Mouse (Mus musculus): ENCODE measurements around the gene Hdac7. TPM values are rescaled to one million over a fixed set of nuclear protein-coding genes. Genes with fewer than 3 reads are reported as not detected.

The Hdac7 gene
- polyA plus RNA-seq, 1 experiment from 2014 or later = 27.8 TPM

DNA sequence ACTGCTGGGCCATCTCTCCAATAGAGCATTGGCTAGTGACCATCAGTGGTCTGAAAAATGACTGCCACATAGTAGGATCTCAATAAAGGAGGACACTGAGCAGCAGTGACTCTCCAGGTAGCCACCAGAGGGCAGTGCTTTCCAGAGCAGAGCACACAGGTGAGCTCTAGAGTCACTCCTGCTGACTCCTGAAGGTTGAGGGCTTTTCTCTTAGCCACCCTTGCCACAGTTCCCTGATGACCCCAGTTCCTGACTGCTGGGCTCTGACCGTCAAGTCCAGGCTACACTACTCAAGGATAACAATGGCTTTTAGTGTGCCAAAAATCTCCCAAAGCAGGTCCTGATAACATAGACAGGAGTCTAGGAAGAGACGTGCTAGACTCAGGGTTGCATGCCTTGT is 92.6 kb downstream of the Hdac7 start:
- Histone ChIP-seq H3K27ac (ENCODE audit: poor library complexity, severe bottlenecking) (no peak overlapping the region), H3K9ac (no peak overlapping the region), H3K9me3 (replicated peaks) (no peaks in the 10 kb centered on the region), H3K4me1 (replicated peaks) (peaks cover 77% of the 10 kb centered on the region), H3K4me2 (no peak overlapping the region), H3K4me3 (no peak overlapping the region), H3K36me3 (peaks cover 38% of the 10 kb centered on the region), H3K27me3 (replicated peaks) (no peaks in the 10 kb centered on the region; the same call in 1 of the 2 replicates)
- 36% methylated on average over 2 of the region's 2 CpGs for WGBS
- ATAC-seq (ENCODE audit: insufficient number of reproducible peaks, low FRiP score) = no peak

DNA sequence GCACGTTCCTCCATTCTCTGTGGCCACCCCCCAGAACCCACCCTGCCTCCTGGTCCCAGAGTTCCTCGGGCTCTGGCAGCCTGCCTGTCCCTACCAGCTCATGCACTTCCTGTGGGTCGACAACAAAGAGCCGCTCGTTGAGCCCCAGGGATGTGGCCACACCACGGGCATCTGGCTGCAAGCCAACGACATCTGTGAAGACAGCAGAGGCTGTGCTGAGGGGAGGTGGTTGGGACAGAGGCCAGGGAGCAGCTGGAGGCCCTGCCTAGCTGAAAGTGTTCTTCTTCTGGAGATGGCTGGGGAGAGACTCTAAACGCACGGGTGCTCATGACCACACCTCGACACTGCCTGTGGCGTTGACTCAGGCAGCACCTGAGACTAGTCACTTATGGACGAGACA is 93.6 kb downstream of the Hdac7 start:
- 13% methylated on average over 12 of the region's 12 CpGs for WGBS
- Histone ChIP-seq H3K36me3 (peaks cover 36% of the 10 kb centered on the region), H3K9me3 (replicated peaks) (no peaks in the 10 kb centered on the region), H3K9ac (peak overlapping the region; percentile 23), H3K4me3 (no peak overlapping the region), H3K27ac (ENCODE audit: poor library complexity, severe bottlenecking) (peak overlapping the region; percentile 77), H3K27me3 (replicated peaks) (no peaks in the 10 kb centered on the region), H3K4me1 (replicated peaks) (peaks cover 74% of the 10 kb centered on the region), H3K4me2 (peak overlapping the region; percentile 25; the same call in 1 of the 2 replicates)
- peak; percentile 78 for ATAC-seq (ENCODE audit: insufficient number of reproducible peaks, low FRiP score)

DNA sequence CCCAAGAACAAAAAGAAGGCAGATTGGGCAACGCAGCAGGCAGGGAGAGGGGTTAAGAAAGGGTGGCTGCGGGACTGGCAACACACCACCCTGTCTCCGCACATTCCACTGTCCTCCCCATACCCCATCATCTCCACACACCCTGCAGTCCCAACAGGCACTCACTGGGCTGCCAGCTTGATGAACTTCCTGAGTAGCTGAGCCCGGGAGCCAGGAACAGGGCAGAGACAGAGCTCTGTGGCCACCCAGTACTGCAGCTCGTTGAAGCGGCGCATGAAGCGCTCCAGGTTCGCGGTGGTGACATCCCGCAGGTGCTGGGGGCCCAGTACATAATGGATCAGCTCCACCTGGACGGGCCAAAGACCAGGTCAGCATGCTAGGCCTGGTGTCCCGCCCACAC is 94.5 kb downstream of the Hdac7 start:
- H3K27me3 ChIP-seq (replicated peaks) = no peaks in the 10 kb centered on the region
- H3K9me3 ChIP-seq (replicated peaks) = no peaks in the 10 kb centered on the region
- peak overlapping the region; percentile 77 for H3K27ac ChIP-seq (ENCODE audit: poor library complexity, severe bottlenecking)
- 0 out of 2 replicates have a peak overlapping the region, but pooled peaks have one; percentile 23 for H3K9ac ChIP-seq
- WGBS = 83% methylated on average over 13 of the region's 13 CpGs
- H3K36me3 ChIP-seq = peaks cover 42% of the 10 kb centered on the region
- no peak overlapping the region for H3K4me3 ChIP-seq
- no peak overlapping the region; the same call in 1 of the 2 replicates for H3K4me2 ChIP-seq
- peaks cover 74% of the 10 kb centered on the region for H3K4me1 ChIP-seq (replicated peaks)
- ATAC-seq (ENCODE audit: insufficient number of reproducible peaks, low FRiP score) = no peak

DNA sequence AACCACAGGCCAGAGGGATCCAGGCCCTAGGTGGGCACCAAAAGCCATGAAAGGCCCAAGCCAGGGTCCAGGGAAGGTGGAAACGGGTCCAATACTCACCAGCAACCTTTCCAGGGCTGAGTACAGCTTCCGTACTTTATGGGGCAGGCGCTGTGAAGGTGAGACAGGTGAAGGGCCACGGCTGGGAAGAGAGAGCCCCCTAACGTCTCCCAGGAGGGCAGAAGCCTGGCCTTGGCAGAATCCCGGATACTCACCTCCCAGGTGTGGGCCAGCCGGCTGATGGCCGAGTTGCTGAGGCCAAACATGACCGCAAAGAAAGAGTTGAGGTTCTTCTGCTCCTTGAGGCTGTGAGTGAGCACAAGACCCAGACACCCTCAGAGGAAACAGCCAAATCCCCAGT is 94.9 kb downstream of the Hdac7 start:
- 92% methylated on average over 9 of the region's 9 CpGs for WGBS
- ATAC-seq (ENCODE audit: insufficient number of reproducible peaks, low FRiP score) = no peak
- no peaks in the 10 kb centered on the region for H3K9me3 ChIP-seq (replicated peaks)
- H3K4me2 ChIP-seq = no peak overlapping the region
- peaks cover 73% of the 10 kb centered on the region for H3K4me1 ChIP-seq (replicated peaks)
- no peaks in the 10 kb centered on the region for H3K27me3 ChIP-seq (replicated peaks)
- no peak overlapping the region for H3K27ac ChIP-seq (ENCODE audit: poor library complexity, severe bottlenecking)
- no peak overlapping the region for H3K4me3 ChIP-seq
- H3K36me3 ChIP-seq = peaks cover 42% of the 10 kb centered on the region
- H3K9ac ChIP-seq = no peak overlapping the region

DNA sequence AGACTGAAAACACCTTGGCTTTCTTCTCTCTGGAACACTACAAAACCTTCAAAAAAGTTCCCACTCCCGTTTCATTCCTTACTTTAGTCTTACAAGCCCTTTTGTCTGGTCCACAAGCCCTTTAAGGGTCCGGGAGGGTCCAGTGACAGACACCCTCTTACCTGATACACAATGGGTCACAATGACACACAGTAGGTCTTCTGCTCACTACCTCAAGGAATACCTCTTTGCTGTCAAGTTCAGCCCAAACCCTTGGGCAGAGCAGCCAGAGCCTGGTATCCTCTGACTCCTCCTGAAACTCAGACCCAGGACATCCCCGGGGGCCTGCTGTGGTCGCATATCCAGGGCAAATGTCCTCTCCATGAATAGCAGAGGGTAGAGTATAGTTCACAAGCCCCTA is 95.3 kb downstream of the Hdac7 start:
- Histone ChIP-seq H3K36me3 (peaks cover 40% of the 10 kb centered on the region), H3K9ac (peak overlapping the region; percentile 11; the same call in 1 of the 2 replicates), H3K27me3 (replicated peaks) (no peaks in the 10 kb centered on the region), H3K4me3 (no peak overlapping the region), H3K9me3 (replicated peaks) (no peaks in the 10 kb centered on the region), H3K27ac (ENCODE audit: poor library complexity, severe bottlenecking) (0 out of 2 replicates have a peak overlapping the region, but pooled peaks have one; percentile 60), H3K4me2 (no peak overlapping the region), H3K4me1 (replicated peaks) (peaks cover 73% of the 10 kb centered on the region)
- 89% methylated on average over 4 of the region's 4 CpGs for WGBS
- no peak for ATAC-seq (ENCODE audit: insufficient number of reproducible peaks, low FRiP score)

DNA sequence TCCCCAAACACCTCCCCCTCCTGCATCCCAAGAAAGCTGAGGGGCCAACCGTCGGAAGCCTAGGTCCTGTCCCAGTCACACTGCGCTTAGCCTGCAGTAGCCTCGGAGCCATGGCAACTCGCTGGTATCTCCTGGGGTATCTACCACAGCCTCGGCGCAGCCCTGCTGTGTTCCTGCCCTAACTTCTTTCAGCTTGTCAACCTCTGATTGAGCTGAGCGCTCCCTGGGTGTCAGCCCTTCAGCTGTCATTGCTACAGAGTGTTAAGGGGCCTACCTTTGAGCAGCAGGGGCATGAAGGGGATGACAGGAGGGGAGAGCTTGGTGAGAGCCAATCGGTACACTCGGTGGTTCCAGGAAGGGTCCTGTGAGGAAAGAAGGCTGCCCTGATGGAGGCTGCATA is 96.0 kb downstream of the Hdac7 start:
- H3K4me3 ChIP-seq = no peak overlapping the region
- peak overlapping the region; percentile 11; the same call in 1 of the 2 replicates for H3K9ac ChIP-seq
- H3K4me2 ChIP-seq = peak overlapping the region; percentile 41
- H3K4me1 ChIP-seq (replicated peaks) = peaks cover 73% of the 10 kb centered on the region
- H3K36me3 ChIP-seq = peaks cover 40% of the 10 kb centered on the region
- peak overlapping the region; percentile 60 for H3K27ac ChIP-seq (ENCODE audit: poor library complexity, severe bottlenecking)
- no peaks in the 10 kb centered on the region for H3K27me3 ChIP-seq (replicated peaks)
- H3K9me3 ChIP-seq (replicated peaks) = no peaks in the 10 kb centered on the region
- WGBS = 22% methylated on average over 10 of the region's 10 CpGs
- ATAC-seq (ENCODE audit: insufficient number of reproducible peaks, low FRiP score) = peak; percentile 19; the same call in 1 of the 2 replicates

DNA sequence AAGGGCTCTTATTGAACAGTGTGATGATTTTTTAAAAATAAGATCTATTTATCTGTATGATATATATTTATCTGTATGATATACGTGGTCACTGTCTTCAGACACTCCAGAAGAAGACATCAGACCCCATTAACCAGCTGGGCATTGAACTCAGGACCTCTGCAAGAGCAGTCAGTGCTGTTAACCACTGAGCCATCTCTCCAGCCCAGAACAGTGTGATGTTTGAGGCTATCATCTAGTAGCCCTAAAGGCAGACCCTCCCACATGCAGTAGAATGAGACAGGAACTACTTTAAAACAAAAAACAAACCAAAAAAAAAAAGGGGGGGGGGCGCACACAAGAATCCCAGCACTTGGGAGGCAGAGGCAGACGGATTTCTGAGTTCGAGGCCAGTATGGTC is 96.8 kb downstream of the Hdac7 start:
- no peak overlapping the region for H3K4me2 ChIP-seq
- H3K27ac ChIP-seq (ENCODE audit: poor library complexity, severe bottlenecking) = no peak overlapping the region
- H3K27me3 ChIP-seq (replicated peaks) = no peaks in the 10 kb centered on the region
- H3K9me3 ChIP-seq (replicated peaks) = no peaks in the 10 kb centered on the region
- WGBS = 85% methylated on average over 4 of the region's 4 CpGs
- H3K36me3 ChIP-seq = peaks cover 36% of the 10 kb centered on the region
- H3K4me3 ChIP-seq = no peak overlapping the region
- no peak for ATAC-seq (ENCODE audit: insufficient number of reproducible peaks, low FRiP score)
- H3K9ac ChIP-seq = no peak overlapping the region
- peaks cover 81% of the 10 kb centered on the region for H3K4me1 ChIP-seq (replicated peaks)

DNA sequence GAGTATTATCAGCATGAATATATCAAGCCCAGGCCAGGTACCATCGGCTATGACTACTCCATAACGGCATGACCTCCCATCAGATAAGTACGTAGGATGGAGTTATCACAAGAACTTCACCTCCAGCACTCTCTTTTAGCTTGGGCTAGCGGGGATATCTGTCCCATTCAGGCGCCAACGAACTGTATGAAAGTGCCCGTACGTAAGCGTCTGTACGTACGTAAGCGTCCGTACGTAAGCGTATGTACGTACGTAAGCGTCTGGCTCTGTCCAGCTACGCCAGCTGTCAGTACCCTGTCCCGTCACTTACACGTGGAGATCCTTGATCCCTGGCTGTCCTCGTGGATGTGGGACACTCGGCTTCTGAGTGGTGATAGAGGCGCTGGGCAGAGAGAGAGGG is 97.6 kb downstream of the Hdac7 start:
- H3K4me1 ChIP-seq (replicated peaks) = peaks cover 83% of the 10 kb centered on the region
- WGBS = 86% methylated on average over 24 of the region's 24 CpGs

DNA sequence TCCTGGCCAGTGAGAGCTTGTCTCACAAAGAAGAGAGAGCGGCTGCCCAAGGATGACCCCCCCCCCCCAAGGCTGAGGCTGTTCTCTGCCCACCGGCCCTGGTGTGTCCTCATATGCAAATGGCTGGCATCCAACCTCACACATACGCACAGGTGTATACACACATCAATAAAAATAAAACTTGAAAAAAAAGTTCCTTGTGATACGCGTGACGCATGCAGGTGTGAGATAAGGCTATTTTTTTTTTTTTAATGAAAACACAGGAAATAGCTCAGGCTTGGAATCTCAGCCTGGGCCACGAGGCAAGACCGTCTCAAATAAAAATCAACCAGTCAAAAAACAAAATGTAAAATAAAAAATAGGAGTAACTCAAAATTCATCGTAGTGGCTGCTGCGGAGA is 98.0 kb downstream of the Hdac7 start:
- Histone ChIP-seq H3K4me3 (no peak overlapping the region), H3K36me3 (peaks cover 30% of the 10 kb centered on the region), H3K4me2 (no peak overlapping the region), H3K27me3 (replicated peaks) (no peaks in the 10 kb centered on the region), H3K9me3 (replicated peaks) (no peaks in the 10 kb centered on the region), H3K27ac (ENCODE audit: poor library complexity, severe bottlenecking) (no peak overlapping the region), H3K9ac (no peak overlapping the region), H3K4me1 (replicated peaks) (peaks cover 84% of the 10 kb centered on the region)
- no peak for ATAC-seq (ENCODE audit: insufficient number of reproducible peaks, low FRiP score)
- 86% methylated on average over 10 of the region's 10 CpGs for WGBS

More for the DNA sequence above, 97.6 kb downstream of the Hdac7 start:
- no peak overlapping the region for H3K27ac ChIP-seq (ENCODE audit: poor library complexity, severe bottlenecking)
- H3K9ac ChIP-seq = no peak overlapping the region
- no peak overlapping the region for H3K4me3 ChIP-seq
- H3K9me3 ChIP-seq (replicated peaks) = no peaks in the 10 kb centered on the region
- no peaks in the 10 kb centered on the region for H3K27me3 ChIP-seq (replicated peaks)
- no peak for ATAC-seq (ENCODE audit: insufficient number of reproducible peaks, low FRiP score)
- peaks cover 32% of the 10 kb centered on the region for H3K36me3 ChIP-seq
- no peak overlapping the region for H3K4me2 ChIP-seq

DNA sequence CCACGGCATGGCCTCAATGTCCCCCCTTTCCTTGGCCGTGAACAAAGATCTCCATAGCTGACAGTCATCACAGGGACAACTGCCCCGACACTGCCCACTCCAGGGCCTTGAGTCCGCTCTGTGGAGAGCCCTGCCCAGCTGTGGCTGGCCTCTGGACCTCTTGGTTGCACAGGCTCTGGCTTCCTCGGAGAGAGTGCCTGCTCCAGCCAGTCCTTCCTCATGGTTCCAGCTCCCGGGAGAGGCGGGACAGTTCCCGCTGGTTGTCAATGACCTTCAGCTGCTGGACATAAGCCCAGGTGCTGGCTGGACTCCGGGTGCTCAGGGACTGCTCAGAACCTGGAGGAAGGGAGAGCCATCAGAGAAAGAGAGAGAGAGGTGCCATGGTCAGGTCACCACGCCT is 99.0 kb downstream of the Hdac7 start:
- peak overlapping the region; percentile 13; the same call in 1 of the 2 replicates for H3K9ac ChIP-seq
- H3K4me3 ChIP-seq = no peak overlapping the region
- WGBS = 62% methylated on average over 10 of the region's 10 CpGs
- no peak overlapping the region for H3K27ac ChIP-seq (ENCODE audit: poor library complexity, severe bottlenecking)
- peaks cover 30% of the 10 kb centered on the region for H3K36me3 ChIP-seq
- H3K4me2 ChIP-seq = no peak overlapping the region
- no peak for ATAC-seq (ENCODE audit: insufficient number of reproducible peaks, low FRiP score)
- H3K27me3 ChIP-seq (replicated peaks) = no peaks in the 10 kb centered on the region
- peaks cover 85% of the 10 kb centered on the region for H3K4me1 ChIP-seq (replicated peaks)
- H3K9me3 ChIP-seq (replicated peaks) = no peaks in the 10 kb centered on the region

DNA sequence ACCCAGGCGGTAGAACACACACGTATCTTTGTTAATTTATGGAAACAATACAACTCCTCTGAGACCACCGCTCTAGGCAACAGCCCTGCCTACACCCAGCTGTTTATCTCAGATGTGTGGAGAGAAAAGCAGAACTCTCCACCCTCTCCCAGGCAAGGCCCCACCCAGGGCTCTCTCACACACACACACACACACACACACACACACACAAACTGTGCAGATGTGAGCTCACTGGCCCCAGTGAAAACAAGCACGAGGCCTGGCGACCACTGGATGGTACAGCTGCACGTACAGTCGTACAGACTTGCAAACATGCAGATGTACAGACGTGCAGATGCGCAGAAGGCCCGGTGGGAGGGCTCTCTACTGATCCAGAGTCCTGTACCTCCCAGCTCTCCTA is 99.4 kb downstream of the Hdac7 start:
- Histone ChIP-seq H3K27ac (ENCODE audit: poor library complexity, severe bottlenecking) (no peak overlapping the region; the same call in 1 of the 2 replicates), H3K9ac (peak overlapping the region; percentile 13; the same call in 1 of the 2 replicates), H3K4me3 (no peak overlapping the region), H3K4me2 (no peak overlapping the region), H3K4me1 (replicated peaks) (peaks cover 81% of the 10 kb centered on the region), H3K36me3 (peaks cover 30% of the 10 kb centered on the region), H3K9me3 (replicated peaks) (no peaks in the 10 kb centered on the region), H3K27me3 (replicated peaks) (no peaks in the 10 kb centered on the region)
- peak; percentile 15; the same call in 1 of the 2 replicates for ATAC-seq (ENCODE audit: insufficient number of reproducible peaks, low FRiP score)
- 59% methylated on average over 10 of the region's 10 CpGs for WGBS
